Mouse (Mus musculus) 3134 (cell line): ENCODE data around the gene Id2.

Experiments used
- DNase-seq: peaks from one replicate; pipeline ENCODE4 v3.0.0-alpha.2; 2011; ENCODE audit warnings: low spot score; ENCODE audit not compliant: insufficient read length; ENCODE audit errors: extremely low read depth

Gene Id2

DNA sequence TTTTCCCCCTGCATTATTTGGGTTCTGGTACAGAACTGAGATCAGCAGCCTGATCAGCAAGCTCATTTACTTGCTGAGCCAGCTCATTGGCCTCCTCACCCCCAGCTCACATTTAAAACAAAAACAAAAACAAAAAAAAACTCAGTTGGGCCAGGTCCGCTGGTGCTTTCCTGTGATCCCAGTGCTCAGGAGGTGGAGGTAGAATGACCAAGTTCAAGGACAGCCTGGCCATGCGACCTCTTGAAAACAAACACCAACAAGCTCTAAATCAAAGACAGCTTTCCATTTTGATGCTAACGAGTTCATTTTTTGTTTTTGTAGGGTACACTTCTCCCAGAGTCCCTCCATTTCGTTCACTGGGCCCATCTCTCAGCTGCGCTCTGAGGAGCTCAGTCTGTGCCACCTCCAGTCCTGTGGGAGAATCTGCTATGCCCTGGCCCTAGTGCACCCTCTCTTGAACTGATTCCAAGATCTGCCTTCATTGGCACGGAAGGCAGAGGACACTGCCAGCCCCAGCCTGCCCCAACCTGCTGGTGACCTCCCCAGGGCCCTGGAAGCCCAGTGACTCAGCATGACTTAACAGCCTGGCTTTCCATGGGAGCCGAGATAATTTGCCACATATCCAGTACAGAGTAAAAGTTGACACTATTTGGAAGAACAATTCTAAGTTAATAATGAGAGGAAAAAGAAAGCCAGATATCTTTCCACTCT, 13.2 kb upstream of the Id2 start:
- DNase-seq: peak; percentile 77

DNA sequence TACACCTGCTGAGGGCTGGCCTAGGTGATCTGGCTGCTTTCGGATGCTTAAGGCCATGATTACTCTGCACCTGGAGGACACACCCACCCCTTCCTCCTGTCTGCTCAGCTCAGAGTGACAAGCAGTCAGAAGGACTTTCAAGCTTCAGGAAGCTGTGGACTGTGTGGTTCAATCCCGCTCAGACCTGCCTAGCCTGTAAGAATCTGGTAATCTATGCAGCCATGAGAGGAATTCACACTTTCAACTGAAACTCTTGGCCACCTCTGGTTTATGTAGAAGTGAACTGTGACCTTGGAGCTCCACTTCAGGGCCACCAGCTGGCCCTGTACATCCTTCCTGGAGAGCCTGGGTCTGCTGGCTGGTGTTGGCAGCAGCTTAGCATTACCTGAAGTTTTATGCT, 11.9 kb upstream of the Id2 start:
- DNase-seq: no peak

DNA sequence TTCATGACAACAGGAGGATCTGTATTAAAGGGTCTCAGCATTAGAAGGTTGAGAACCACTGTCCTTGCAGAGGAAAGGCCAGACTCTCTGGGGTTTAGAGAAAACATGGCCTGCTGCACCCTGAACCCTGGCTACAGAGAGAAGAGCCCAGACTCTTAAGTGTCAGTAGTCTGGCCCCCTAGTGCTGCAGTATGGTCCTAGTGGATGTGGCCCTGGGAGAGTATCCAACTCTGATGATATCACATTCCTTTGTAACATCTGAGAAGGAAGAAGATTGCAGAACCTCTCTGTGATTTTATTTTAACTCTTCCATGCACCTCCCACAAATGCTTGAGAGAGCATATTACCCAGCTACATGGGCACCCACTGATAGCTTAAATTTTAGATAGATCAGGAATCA, 7.6 kb upstream of the Id2 start:
- DNase-seq: no peak

DNA sequence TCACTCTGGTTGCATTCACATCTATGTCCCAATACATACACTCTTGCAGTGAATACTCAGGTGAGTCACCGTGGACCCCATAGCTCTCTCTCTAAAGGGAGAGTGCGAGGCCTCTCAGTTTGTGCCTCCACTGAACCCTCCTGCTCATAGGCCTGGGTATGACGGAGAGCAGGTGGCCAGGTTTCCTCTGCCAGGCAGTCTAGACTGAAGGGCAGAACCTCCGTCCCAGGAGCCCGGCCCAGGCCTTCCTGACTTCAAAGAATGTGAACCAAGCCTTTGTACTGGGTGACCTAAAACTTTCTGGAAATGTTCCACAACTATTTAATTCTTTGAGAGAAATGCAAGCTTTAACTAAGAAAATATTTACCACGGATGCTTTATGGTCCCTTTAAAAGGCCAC, 7.0 kb upstream of the Id2 start:
- DNase-seq: no peak

DNA sequence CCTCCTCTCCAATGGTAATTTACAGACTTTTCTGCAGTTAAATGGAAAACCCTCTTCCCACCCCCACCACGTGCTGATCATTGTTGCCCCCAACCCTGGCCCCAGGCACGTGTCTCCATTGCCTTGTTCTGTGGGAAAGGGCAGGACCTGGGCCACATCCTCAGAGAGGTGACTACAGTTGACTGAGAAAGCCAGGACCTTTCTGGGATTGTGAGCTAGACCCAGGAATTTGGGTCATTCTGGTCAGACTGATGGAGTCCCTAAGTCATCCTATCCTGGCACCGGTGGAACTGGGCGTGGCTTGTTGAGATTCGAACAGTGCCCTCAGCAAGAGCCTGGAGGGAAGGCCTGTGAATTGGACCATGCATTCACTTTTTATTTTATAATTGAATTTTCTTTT, 4.4 kb upstream of the Id2 start:
- DNase-seq: peak; percentile 54

DNA sequence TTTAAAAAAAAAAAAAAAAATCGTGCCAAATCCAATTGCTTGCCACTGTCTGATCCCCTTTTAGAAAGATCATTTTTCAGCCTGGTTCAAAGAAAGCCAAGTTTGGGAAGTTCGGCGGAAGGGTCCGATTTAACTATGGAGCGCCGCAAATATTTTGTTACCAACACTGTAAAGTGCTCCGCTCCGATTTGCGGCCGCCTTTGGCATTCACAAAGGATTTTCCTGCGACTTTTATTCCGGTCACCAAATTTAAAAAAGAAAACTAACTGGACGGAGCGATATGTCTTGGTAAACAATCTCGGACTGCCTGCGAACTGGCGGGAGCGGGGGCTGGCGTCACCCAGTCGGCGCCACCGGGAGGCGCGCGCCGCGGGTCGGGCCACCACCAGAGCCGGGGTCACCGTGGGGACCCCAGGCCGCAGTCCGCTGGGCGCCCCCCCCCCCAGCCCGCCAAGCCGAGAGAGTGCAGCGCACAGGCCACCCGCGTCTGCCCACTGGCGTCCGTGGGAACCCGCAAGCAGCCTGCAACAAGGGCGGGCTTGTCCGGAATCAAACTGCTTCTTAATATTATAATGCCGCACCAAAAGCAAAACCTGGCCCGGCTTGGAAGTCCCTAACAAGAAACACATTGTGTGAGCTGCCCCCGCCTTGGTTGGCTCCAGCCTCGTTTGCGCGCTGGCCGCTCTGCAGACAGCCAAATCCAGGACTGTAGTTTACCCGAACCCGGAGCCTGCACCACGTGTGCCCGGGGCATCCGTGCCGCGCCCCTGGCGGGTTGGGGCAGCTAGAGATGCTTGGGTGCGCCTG, 3.7 kb upstream of the Id2 start:
- peak; percentile 84 for DNase-seq

DNA sequence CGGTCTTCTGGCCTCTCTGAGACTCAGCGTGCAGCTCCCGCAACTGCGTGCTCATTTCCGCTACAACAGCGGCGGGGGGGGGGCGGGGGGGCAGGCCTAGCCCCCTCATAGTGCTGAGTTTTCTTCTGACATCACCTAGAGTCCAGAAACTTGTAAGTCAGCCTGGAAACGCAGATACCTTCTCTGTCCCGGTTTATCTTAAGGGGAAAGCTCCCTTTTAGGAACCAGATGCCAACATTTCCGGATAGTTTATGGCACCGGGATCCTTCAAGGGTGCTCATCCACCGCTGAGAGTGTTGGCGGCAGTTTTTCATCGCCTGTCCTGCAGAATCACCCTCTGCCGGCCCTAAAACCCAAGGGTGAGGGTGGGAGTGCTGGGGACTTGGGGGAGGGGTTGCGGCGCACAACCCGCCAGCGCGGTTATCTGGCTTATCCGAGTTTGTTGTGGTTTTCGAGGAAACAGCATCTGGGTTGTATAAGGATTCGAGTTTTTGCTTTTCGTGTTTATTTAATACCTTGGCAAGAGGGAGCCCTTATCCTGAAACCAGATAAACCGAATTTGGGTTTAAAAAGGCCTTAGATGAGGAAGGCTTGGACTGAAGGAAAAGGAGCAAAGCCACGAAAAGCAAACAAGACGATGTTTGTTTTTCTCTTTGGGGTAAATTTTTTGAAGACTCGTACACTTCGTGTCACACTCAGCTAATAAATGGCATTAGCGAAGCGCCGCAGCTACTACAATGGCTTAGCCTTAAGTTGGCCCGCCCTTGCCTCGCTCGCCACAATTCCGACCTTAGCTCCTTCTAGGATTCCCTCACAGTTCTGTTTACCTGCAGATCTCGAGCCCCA, 2.8 kb upstream of the Id2 start:
- DNase-seq: peak; percentile 59

DNA sequence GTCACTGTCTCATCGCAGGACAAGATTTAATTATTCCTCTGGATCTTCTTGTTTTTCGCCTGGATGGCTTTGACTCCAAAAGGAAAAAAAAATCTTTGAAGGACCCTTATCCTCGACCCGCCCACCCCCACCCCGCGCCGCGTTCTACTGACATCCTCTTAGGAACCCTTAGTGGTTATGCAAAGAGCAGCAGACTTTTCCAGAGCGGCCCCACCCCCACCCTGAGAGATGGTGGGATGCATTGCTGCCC, 2.3 kb upstream of the Id2 start:
- peak; percentile 47 for DNase-seq

DNA sequence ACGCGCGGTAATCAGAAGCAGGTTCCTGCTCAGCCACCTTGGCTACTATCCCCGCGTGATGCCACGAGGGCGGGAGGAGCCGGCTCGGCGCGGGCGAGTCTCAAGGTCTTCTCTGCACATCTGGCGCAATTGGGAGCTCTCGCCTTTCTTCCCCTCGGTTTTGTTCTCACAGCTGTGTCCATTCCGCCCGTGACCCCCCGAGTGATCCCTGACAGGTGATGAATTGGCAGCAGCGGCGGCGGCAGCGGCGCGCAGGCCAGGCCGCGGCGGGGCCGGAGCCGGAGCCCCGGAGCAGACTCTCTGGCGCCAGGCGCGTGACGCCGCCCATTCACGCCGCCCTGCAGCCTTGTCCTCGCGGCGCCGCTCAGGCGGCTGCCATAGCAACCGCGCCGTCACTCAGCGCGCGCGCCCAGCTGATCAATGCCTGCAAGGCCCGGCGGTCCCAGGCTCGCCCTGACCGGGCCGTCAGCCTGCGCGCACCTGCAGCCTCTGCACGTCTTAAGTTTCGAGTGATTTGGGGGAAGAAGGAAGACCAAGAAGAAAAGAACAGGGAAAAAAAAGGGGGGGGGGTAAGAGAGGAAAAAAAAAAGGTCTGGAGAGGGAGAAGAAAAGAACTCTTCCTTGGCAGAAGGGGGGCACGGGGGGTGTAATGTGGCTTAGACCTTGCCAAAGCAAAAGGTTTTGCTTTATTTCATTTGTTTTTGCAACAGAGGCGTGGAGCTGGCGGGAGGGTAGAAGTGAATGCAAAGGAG, 1.8 kb upstream of the Id2 start:
- peak; percentile 92 for DNase-seq

DNA sequence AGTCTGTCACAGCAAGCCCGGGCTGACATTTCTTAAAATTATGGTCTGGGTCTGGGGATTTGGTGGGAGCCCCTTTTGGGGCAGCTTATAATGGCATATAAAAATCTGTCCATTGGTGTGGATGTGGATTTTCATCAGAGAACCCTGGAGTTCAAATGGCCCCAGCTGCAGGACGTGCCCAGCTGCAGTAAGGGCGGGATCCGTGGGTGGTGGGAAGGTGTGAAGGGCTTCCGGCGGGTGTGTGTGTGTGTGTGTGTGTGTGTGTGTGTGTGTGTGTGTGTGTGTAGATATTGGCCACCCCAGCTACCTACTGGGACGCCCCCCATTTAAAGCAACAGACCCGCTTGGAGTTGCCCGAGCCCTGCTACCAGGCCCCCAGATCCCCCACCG, 1.2 kb upstream of the Id2 start:
- DNase-seq: no peak

DNA sequence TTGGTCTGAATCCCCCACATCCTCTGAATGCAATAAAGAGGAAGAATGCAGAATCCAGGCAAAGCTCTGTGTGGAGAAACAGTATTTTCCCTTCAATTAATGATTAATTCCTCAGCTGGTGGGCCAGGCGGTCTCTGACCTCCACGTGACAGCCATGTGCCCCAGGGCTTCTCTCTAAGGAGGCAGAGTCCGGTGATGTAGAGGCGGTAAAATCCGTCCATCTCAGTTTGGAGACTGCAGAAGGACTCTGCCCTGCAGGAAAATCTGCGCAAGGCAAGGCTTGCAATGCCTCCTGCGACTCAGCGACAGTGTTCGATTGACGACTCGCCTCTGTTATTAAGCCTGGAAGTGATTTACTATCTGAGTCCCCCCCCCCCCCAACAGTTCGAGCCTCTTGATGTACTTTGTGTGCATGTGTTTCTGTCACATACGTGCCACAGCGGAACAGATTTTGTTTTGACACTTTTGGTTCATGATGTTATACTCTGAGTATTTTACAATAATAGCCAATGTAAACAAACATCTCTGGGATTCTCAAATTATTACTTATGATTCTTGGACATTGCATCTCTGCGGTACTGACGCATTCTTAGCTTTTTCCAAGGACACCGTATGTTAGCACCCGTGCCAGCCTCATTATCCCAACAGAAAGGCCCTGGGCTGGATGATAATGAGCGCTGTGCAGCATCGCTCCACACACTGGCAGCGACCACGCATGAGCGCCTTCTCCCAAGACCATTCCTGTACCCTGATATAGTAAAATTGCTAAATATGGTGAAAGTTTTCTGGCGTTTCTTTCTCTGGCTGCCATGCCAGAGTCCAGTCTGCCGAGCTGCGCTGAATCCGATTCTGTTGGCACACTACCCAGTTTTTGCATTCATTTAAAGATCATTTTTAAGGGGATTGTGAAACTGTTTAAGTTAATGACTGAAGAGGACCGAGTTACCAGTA, 545 bp upstream of the Id2 start:
- peak; percentile 56 for DNase-seq

DNA sequence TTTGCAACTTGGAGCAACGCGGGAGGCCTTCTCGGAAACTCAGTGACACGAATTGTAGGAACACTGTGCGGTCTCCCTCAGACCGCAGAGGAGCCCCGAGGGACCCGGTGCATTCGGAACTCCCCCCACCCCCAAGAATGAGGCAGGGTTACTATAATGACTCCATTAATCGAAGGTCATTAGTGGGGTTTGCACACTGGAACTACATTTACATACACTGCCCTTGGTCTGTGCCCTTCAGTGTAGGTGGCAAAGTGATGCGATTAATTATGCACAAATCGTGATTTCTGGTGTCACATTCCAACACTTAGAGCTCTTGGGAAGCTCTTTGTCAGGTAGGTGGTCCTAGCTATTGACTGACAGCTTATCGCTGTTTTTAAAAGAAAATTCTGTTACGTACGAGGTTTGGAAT, 294 bp downstream of the Id2 start:
- no peak for DNase-seq

DNA sequence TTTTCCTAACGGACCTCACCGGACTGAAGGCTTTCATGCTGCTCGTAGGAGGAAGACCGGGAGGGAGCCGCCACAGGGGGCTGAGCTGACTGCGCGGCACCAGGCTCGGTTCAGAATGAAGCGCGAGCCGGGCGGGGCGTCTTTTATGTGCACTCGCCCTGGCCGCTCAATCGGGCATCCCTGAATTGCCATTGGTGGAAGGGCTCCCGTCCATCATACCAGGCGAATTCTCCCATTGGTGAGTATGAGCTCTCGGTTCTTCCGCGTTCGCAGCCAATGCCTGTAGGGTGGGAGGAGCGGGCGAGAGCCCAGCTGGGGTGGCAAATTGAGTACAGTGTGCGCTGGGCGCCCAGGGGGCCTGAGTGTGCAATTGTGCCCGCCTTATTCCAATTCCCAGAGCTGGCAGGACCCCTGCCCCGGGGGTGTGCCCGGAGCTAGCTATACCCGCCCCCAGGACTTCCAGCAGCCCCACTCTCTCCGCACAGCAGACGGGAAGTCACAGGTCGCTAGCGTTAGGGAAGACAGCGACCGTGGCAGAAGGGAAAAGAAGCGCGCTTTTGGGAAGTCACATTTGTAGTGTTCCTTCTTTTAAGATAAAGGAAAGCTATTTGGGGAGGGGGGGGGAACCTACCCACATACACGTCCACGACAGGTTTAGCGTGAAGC, 833 bp downstream of the Id2 start:
- DNase-seq: peak; percentile 92

DNA sequence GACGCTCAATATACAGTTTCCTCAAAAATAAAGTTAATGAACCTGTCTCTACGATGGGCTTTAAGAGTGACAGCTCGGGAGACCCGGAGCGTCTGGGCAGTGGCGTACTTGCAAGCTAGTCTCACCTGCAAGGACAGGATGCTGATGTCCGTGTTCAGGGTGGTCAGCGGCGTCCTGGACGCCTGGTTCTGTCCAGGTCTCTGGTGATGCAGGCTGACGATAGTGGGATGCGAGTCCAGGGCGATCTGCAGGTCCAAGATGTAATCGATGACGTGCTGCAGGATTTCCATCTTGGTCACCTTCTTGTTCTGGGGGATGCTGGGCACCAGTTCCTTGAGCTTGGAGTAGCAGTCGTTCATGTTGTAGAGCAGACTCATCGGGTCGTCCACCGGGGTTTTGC, 1.4 kb downstream of the Id2 start:
- DNase-seq: no peak

DNA sequence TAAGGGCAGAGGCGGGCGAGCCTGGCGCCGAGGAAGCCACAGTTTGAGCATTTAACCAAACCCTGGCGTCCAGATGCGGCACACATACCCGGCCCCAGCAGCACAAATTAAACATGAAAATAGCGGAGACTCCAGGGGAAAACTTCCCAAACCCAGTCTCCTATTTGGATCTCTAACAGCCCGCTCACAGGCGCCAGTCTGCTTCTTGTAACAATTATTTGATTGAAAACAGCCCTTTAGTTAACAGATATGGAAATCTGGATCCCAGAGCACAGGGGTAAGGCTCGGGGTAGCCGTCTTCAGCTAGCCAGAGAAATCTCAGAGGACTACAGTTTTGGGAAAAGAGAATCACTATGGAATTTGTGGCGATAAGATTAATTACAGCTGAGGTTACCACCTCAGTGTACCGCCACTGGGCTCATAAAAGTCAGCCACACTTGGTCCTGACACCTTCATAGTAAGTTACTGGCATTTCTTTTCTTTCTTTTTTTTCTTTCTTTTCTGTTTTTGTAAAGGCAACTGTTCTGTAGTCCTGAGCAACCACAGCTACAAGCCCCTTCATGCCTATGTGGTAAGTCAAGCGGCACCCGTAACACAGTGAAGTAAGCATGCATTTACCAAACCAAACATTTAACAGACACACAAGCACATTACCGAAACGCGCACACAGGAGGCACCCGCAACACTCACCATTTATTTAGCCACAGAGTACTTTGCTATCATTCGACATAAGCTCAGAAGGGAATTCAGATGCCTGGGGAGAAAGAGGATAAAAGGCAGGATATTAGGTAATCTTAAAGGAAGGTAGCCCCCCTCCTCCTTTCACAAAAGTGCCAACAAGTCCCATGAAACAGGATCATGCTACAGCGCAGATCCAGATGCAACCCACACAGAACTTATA, 2.1 kb downstream of the Id2 start:
- peak; percentile 30 for DNase-seq

DNA sequence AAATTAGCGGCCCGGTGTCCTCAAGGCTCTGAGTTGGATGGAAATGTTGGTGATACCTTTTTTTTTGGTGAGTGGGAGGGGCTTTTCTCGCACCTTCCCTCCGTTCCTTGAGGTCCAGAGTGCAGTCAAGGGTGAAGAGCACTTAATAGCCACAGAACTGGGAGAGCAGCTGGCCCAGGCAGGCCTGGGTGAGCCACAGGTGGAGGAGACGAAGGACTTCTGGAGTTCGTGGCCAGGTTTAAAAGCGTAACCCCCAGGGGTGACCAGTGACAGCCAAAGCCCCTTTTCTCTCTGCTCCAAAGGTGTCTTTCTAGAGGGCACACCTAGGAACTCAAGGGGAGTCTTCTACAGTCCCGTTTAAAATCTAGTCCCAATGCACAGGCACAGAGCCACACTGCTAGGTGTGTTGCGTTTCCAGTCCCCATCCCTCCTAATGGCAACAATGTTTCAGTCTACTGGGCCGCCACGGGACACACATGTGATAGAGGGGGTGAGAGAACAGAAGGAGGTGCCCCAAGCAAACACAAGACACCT, 3.6 kb downstream of the Id2 start:
- DNase-seq: peak; percentile 28

DNA sequence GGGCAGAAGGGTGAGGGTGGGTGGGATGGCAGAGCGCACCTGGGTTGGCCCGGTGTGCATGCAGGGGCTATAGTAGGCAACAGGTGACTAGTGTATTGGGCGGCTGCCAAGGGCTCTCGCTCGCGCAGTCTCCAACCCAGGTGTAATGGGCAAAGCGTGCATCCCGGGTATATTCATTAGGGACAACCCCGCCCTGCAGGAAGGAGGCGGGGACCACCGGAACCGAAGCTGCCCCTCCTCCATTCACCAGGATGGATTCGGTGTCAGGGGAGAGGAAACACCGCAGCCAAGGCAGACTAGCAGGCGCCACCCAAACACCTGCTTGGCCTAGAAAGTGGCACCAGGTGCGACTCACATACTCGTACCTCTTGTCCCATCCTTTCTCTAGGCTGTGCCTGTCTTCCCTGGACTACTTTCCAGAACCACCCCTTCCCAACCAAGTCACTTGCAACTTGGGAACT, 4.2 kb downstream of the Id2 start:
- no peak for DNase-seq
